Mouse (Mus musculus): Measurements from ENCODE around the gene Ptma. TPM values are rescaled to one million over a fixed set of nuclear protein-coding genes. Genes with fewer than 3 reads are reported as not detected.
"Not testable (repeated sequence)": the region's sequence is repeated elsewhere in the genome, so short reads cannot be mapped to it uniquely, and the experiment has no call there.

The Ptma gene
- polyA plus RNA-seq, 1 experiment = 593 TPM

GRCm38 (mm10) chr1:86530871-86531546, 4.5 kb downstream of the Ptma start:
- Histone ChIP-seq H3K27me3 (ENCODE audit: control insufficient read depth, insufficient read depth, insufficient read length) (no peaks in the 10 kb centered on the region), H3K4me3 (no peak overlapping the region), H3ac (ENCODE audit: control insufficient read depth, insufficient read length) (no peak overlapping the region), H3K36me3 (ENCODE audit: control insufficient read depth, insufficient read depth) (peaks cover 32% of the 10 kb centered on the region), H3K79me2 (ENCODE audit: control insufficient read depth, insufficient read depth) (peaks cover 47% of the 10 kb centered on the region), H3K4me2 (ENCODE audit: low read depth) (peak overlapping the region; percentile 43)
- TF ChIP-seq POLR2AphosphoS2 (IDR thresholded peaks at IDR 0.05; ENCODE audit: insufficient read length, low read depth) = peak; percentile 63
- TF ChIP-seq USF1 (IDR thresholded peaks at IDR 0.05; ENCODE audit: low read depth) = no peak

GRCm38 (mm10) chr1:86531547-86532321, 5.2 kb downstream of the Ptma start:
- peak; percentile 80 for TF ChIP-seq POLR2AphosphoS2 (IDR thresholded peaks at IDR 0.05; ENCODE audit: insufficient read length, low read depth)
- no peak for TF ChIP-seq USF1 (IDR thresholded peaks at IDR 0.05; ENCODE audit: low read depth)
- TF ChIP-seq MYOD1 (IDR thresholded peaks at IDR 0.05; ENCODE audit: control insufficient read depth in 1 of 3, insufficient read length in 2 of 3, low read depth in 2 of 3) = peak in 1 of 3 experiments; percentile 35
- peak; percentile 13 for TF ChIP-seq POLR2A (IDR thresholded peaks at IDR 0.05; ENCODE audit: insufficient read length, low read depth)
- Histone ChIP-seq H3K4me2 (ENCODE audit: low read depth) (peak overlapping the region; percentile 43), H3K36me3 (ENCODE audit: control insufficient read depth, insufficient read depth) (peaks cover 32% of the 10 kb centered on the region), H3ac (ENCODE audit: control insufficient read depth, insufficient read length) (no peak overlapping the region), H3K4me3 (no peak overlapping the region), H3K27me3 (ENCODE audit: control insufficient read depth, insufficient read depth, insufficient read length) (no peaks in the 10 kb centered on the region), H3K79me2 (ENCODE audit: control insufficient read depth, insufficient read depth) (peaks cover 46% of the 10 kb centered on the region)

GRCm38 (mm10) chr1:86532362-86533051, 6.0 kb downstream of the Ptma start:
- TF ChIP-seq E2F4 (IDR thresholded peaks at IDR 0.05; ENCODE audit: insufficient read depth) (no peak), POLR2AphosphoS2 (IDR thresholded peaks at IDR 0.05; ENCODE audit: insufficient read length, low read depth) (peak; percentile 56)
- Histone ChIP-seq H3K4me2 (ENCODE audit: low read depth) (peak overlapping the region; percentile 43), H3K79me2 (ENCODE audit: control insufficient read depth, insufficient read depth) (peaks cover 38% of the 10 kb centered on the region), H3K36me3 (ENCODE audit: control insufficient read depth, insufficient read depth) (peaks cover 32% of the 10 kb centered on the region), H3ac (ENCODE audit: control insufficient read depth, insufficient read length) (no peak overlapping the region), H3K4me3 (no peak overlapping the region), H3K27me3 (ENCODE audit: control insufficient read depth, insufficient read depth, insufficient read length) (no peaks in the 10 kb centered on the region)

- no peak overlapping the region for H3K4me2 ChIP-seq (ENCODE audit: low read depth)
- no peak overlapping the region for H3ac ChIP-seq (ENCODE audit: control insufficient read depth, insufficient read length)
- H3K79me2 ChIP-seq (ENCODE audit: control insufficient read depth, insufficient read depth) = peaks cover 27% of the 10 kb centered on the region
- no peak overlapping the region for H3K4me3 ChIP-seq
- H3K27me3 ChIP-seq (ENCODE audit: control insufficient read depth, insufficient read depth, insufficient read length) = no peaks in the 10 kb centered on the region
- TF ChIP-seq TCF12 (IDR thresholded peaks at IDR 0.05; ENCODE audit: insufficient read depth, poor library complexity, severe bottlenecking) = no peak
- TF ChIP-seq MYOG (IDR thresholded peaks at IDR 0.05; ENCODE audit: control insufficient read depth in 1 of 3, insufficient read depth in 1 of 3, insufficient read length in 2 of 3, low read depth in 2 of 3) = no peak
- no peak for TF ChIP-seq POLR2A (IDR thresholded peaks at IDR 0.05; ENCODE audit: insufficient read length, low read depth)
- no peak for TF ChIP-seq MAX (IDR thresholded peaks at IDR 0.05; ENCODE audit: low read depth)
- TF ChIP-seq POLR2AphosphoS2 (IDR thresholded peaks at IDR 0.05; ENCODE audit: insufficient read length, low read depth) = no peak
- TF ChIP-seq SRF (IDR thresholded peaks at IDR 0.05; ENCODE audit: control insufficient read depth, insufficient read length, low read depth) = no peak
- TF ChIP-seq MYOD1 (IDR thresholded peaks at IDR 0.05; ENCODE audit: control insufficient read depth in 1 of 3, insufficient read length in 2 of 3, low read depth in 2 of 3) = no peak
- no peak for TF ChIP-seq TCF3 (IDR thresholded peaks at IDR 0.05; ENCODE audit: insufficient read length, low read depth)
- no peak for TF ChIP-seq REST (IDR thresholded peaks at IDR 0.05; ENCODE audit: insufficient read depth, insufficient read length)
- TF ChIP-seq CEBPB (IDR thresholded peaks at IDR 0.05; ENCODE audit: insufficient read depth, poor library complexity, severe bottlenecking) = no peak
- TF ChIP-seq USF1 (IDR thresholded peaks at IDR 0.05; ENCODE audit: low read depth) = no peak
- peaks cover 32% of the 10 kb centered on the region for H3K36me3 ChIP-seq (ENCODE audit: control insufficient read depth, insufficient read depth)
These were observed 7.0 kb downstream of the Ptma start for GRCm38 (mm10) chr1:86533411-86534130.

- Histone ChIP-seq H3K4me3 (no peak overlapping the region), H3K36me3 (ENCODE audit: control insufficient read depth, insufficient read depth) (peaks cover 13% of the 10 kb centered on the region), H3K79me2 (ENCODE audit: control insufficient read depth, insufficient read depth) (peaks cover 3% of the 10 kb centered on the region), H3K4me2 (ENCODE audit: low read depth) (no peak overlapping the region), H3ac (ENCODE audit: control insufficient read depth, insufficient read length) (no peak overlapping the region), H3K27me3 (ENCODE audit: control insufficient read depth, insufficient read depth, insufficient read length) (no peaks in the 10 kb centered on the region)
- no peak for TF ChIP-seq POLR2AphosphoS2 (IDR thresholded peaks at IDR 0.05; ENCODE audit: insufficient read length, low read depth)
- TF ChIP-seq REST (IDR thresholded peaks at IDR 0.05; ENCODE audit: insufficient read depth, insufficient read length) = no peak
- no peak for TF ChIP-seq MAX (IDR thresholded peaks at IDR 0.05; ENCODE audit: low read depth)
- no peak for TF ChIP-seq TCF12 (IDR thresholded peaks at IDR 0.05; ENCODE audit: insufficient read depth, poor library complexity, severe bottlenecking)
- no peak for TF ChIP-seq MYOD1 (IDR thresholded peaks at IDR 0.05; ENCODE audit: control insufficient read depth in 1 of 3, insufficient read length in 2 of 3, low read depth in 2 of 3)
- no peak for TF ChIP-seq E2F4 (IDR thresholded peaks at IDR 0.05; ENCODE audit: insufficient read depth)
- no peak for TF ChIP-seq SRF (IDR thresholded peaks at IDR 0.05; ENCODE audit: control insufficient read depth, insufficient read length, low read depth)
- TF ChIP-seq CEBPB (IDR thresholded peaks at IDR 0.05; ENCODE audit: insufficient read depth, poor library complexity, severe bottlenecking) = no peak
- no peak for TF ChIP-seq POLR2A (IDR thresholded peaks at IDR 0.05; ENCODE audit: insufficient read length, low read depth)
- no peak for TF ChIP-seq USF1 (IDR thresholded peaks at IDR 0.05; ENCODE audit: low read depth)
- TF ChIP-seq MYOG (IDR thresholded peaks at IDR 0.05; ENCODE audit: control insufficient read depth in 1 of 3, insufficient read depth in 1 of 3, insufficient read length in 2 of 3, low read depth in 2 of 3) = no peak
These were observed 11.9 kb downstream of the Ptma start for GRCm38 (mm10) chr1:86538383-86538782.

- not testable (repeated sequence) for H3K79me2 ChIP-seq (ENCODE audit: control insufficient read depth, insufficient read depth); H3K27me3 ChIP-seq (ENCODE audit: control insufficient read depth, insufficient read depth, insufficient read length); H3ac ChIP-seq (ENCODE audit: control insufficient read depth, insufficient read length); H3K4me3 ChIP-seq; H3K4me2 ChIP-seq (ENCODE audit: low read depth)
- H3K36me3 ChIP-seq (ENCODE audit: control insufficient read depth, insufficient read depth) = peaks cover 11% of the 10 kb centered on the region
These were observed 13.1 kb downstream of the Ptma start for GRCm38 (mm10) chr1:86539583-86539982.
